Mouse (Mus musculus) forebrain, embryonic 10.5 days (tissue): Measurements from ENCODE around the gene Ptprh. TPM values are rescaled to one million over a fixed set of nuclear protein-coding genes. Genes with fewer than 3 reads are reported as not detected.
"Not testable (repeated sequence)": the region's sequence is repeated elsewhere in the genome, so short reads cannot be mapped to it uniquely, and the experiment has no call there.

ENCODE experiments used
- DNase-seq: peaks from one replicate; pipeline ENCODE4 v3.0.0-alpha.2; 2017; ENCODE audit warnings: low spot score; ENCODE audit errors: extremely low spot score
- H3K27ac ChIP-seq: fragments of 300-500 bp; sonication (generic); 2 replicates; pipeline ENCODE4 v1.5.1; 2016; ENCODE audit warnings: mild to moderate bottlenecking
- H3K27me3 ChIP-seq: fragments of 300-500 bp; sonication (generic); 2 replicates; pipeline ENCODE4 v1.6.1; 2016; ENCODE audit warnings: mild to moderate bottlenecking; ENCODE audit not compliant: poor library complexity, severe bottlenecking
- H3K36me3 ChIP-seq: fragments of 300-500 bp; sonication (generic); replicated peaks from 2 replicates; pipeline ENCODE4 v1.6.1; 2016; ENCODE audit warnings: mild to moderate bottlenecking, moderate library complexity
- H3K4me1 ChIP-seq: fragments of 300-500 bp; sonication (generic); 2 replicates; pipeline ENCODE4 v1.6.1; 2016
- H3K4me3 ChIP-seq: fragments of 300-500 bp; sonication (generic); 2 replicates; pipeline ENCODE4 v1.5.1; 2016; ENCODE audit warnings: mild to moderate bottlenecking, moderate library complexity
- H3K9me3 ChIP-seq: fragments of 300-500 bp; sonication (generic); 2 replicates; pipeline ENCODE4 v1.6.1; 2016; ENCODE audit warnings: mild to moderate bottlenecking, moderate library complexity
- WGBS: fragments of 180-500 bp; shearing (Covaris S2); methylation state at CpG from one replicate; pipeline ENCODE4 v1.1.7; 2016; 5-methylcytosine and 5-hydroxymethylcytosine counted together
- polyA plus RNA-seq: library from polyadenylated mRNA; unstranded; fragments of >200 nt; fragmentation: Nextera tagmentation; extraction: Ambion mirVana; gene quantifications from 2 replicates; pipeline ENCODE4 v1.2.1, GENCODE M21; 2016

Ptprh gene
- polyA plus RNA-seq, 1 experiment from 2014 or later = 0.06 TPM

- Histone ChIP-seq H3K4me3 (peak within 1 kb of the TSS; percentile 62), H3K4me1 (peaks cover 24% of the 10 kb centered on the region), H3K27me3 (peaks cover 40% of the 10 kb centered on the region), H3K9me3 (no peaks in the 10 kb centered on the region), H3K27ac (peak within 1 kb of the TSS; percentile 65; the same call in 1 of the 2 replicates), H3K36me3 (no peaks in the 10 kb centered on the region)
- peak; percentile 88 for DNase-seq
- 3% methylated on average over 28 of the region's 28 CpGs for WGBS
These were observed 71.7 kb downstream of the Ptprh start, which contains the start of gene Dnaaf3 for GRCm38 (mm10) chr7:4532005-4532729. Gene Dnaaf3 (minus strand): TSS chr7:4532453.

DNA sequence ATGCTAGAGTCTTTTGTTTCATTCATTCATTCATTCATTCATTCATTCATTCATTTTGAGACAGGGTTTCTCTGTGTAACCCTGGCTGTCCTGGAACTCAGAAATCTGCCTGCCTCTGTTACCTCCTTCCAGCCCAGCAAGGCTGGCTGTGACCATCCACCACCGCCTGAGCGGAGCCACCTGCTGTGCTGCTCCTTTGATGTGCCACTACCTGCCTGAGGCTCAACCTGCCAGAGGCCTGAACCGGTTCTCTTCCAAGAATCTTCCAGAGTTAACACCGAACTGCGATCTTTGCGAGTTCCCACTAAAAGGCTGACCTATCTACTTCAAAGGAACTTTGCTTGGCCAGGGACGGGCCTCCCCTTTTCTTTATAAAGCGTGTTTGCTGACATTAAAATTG lies 73.7 kb downstream of the Ptprh start:
- Histone ChIP-seq H3K27me3 (peaks cover 45% of the 10 kb centered on the region), H3K4me1 (peaks cover 39% of the 10 kb centered on the region)
- DNase-seq, H3K27ac ChIP-seq, H3K4me3 ChIP-seq, H3K9me3 ChIP-seq, H3K36me3 ChIP-seq: not testable (repeated sequence)
- WGBS = 55% methylated on average over 8 of the region's 8 CpGs

DNA sequence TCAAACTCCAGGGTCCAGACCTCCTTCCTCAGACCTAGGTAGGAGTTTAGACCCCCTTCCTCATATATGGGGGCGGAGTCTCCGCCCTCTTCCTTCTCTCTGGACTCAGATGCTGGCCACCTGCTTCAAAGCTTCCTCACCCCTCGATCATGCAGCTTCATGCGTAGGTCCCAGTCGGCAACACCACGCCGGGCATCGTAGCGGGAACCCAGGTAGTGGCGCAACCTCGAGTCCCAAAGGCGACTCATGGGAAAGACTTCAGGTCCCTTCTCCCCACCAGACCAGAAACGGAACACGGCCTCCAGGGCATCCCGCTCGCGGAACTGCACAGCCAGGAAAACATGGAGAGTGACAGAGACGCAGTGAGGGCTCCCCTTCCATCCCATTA lies 76.5 kb downstream of the Ptprh start:
- Histone ChIP-seq H3K27ac (no peak overlapping the region), H3K4me1 (peaks cover 32% of the 10 kb centered on the region), H3K27me3 (peaks cover 49% of the 10 kb centered on the region), H3K4me3 (peak overlapping the region; percentile 46), H3K36me3 (no peaks in the 10 kb centered on the region), H3K9me3 (no peaks in the 10 kb centered on the region)
- no peak for DNase-seq
- WGBS = 46% methylated on average over 18 of the region's 18 CpGs

- whole genome bisulfite sequencing = 23% methylated on average over 40 of the region's 40 CpGs
- Histone ChIP-seq H3K4me3 (peak overlapping the region; percentile 46), H3K9me3 (no peaks in the 10 kb centered on the region), H3K27me3 (peaks cover 55% of the 10 kb centered on the region), H3K4me1 (peaks cover 26% of the 10 kb centered on the region), H3K36me3 (no peaks in the 10 kb centered on the region), H3K27ac (peak overlapping the region; percentile 82)
- DNase-seq = peak; percentile 90
These were observed 77.2 kb downstream of the Ptprh start for GRCm38 (mm10) chr7:4526341-4527301.

- 68% methylated on average over 15 of the region's 15 CpGs for WGBS
- not testable (repeated sequence) for H3K36me3 ChIP-seq, H3K4me3 ChIP-seq, H3K9me3 ChIP-seq, H3K27ac ChIP-seq
- Histone ChIP-seq H3K4me1 (peaks cover 36% of the 10 kb centered on the region), H3K27me3 (peaks cover 56% of the 10 kb centered on the region)
- DNase-seq = peak; percentile 70
These were observed 79.5 kb downstream of the Ptprh start, which contains the start of gene Tnni3 for GRCm38 (mm10) chr7:4524212-4524922. Gene Tnni3 (minus strand): TSS chr7:4524229.

GRCm38 (mm10) chr7:4523205-4524130 lies 80.4 kb downstream of the Ptprh start:
- Histone ChIP-seq H3K27me3 (peaks cover 52% of the 10 kb centered on the region), H3K27ac (no peak overlapping the region), H3K4me1 (peaks cover 36% of the 10 kb centered on the region), H3K36me3 (no peaks in the 10 kb centered on the region), H3K9me3 (no peaks in the 10 kb centered on the region), H3K4me3 (no peak overlapping the region)
- no peak for DNase-seq
- 92% methylated on average over 33 of the region's 33 CpGs for WGBS

DNA sequence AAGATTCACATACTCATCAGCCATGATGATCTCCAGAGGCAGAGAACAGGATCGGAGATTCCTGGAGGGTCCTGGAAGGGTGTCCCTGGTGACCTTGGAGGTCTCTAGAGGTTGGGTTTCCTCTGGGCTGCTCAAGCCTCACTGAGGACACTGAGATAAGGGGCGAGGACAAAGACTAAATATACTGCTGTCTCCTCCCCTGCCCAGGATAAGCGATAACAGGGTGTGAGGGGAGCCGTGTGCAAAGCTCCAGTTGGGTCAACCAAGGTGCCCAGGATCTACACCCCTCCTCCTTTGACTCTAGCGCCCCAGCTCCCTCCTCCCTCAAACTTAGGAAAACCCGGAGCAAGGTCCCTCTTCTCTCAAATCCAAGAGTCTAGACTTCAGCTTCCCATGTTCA lies 81.5 kb downstream of the Ptprh start:
- Histone ChIP-seq H3K4me1 (peaks cover 30% of the 10 kb centered on the region), H3K36me3 (no peaks in the 10 kb centered on the region), H3K27ac (no peak overlapping the region), H3K27me3 (peaks cover 41% of the 10 kb centered on the region), H3K4me3 (no peak overlapping the region), H3K9me3 (no peaks in the 10 kb centered on the region)
- WGBS = 83% methylated on average over 6 of the region's 6 CpGs
- no peak for DNase-seq

DNA sequence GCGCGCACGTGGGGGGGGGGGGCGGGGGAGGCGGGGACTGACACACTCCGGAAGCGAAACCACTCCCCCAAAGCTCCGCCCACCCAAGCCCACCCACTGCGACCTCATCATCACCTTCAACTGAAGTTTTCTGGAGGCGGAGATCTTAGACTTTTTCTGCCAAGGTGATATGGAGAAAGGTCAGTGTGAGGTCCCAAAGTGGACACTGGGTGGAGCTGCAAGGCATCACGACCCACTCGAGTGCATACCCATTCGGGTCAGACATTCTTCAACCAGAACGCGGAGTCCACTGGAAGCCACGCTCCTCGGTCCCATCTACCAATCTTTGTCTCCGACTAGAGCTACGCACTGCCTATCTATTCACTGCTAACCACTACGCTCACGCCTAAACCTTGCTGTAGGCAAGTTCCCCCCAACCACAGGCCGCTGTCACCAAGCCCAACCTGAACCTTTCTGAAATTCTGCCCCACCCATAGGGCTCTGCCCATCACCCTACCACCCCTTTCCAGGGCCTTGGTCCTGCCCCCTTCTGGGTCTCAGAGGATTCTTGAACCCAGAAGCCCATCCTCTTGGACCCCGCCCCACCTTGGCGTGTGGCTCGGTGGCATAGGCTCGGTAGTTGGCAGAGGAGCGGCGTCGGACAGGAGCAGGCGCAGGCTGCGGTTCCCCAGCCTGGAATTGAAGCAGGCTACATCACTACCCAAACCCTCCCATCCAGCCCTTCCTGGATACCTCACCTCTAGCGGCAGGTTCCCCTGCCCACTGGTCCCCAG lies 82.4 kb downstream of the Ptprh start:
- peaks cover 34% of the 10 kb centered on the region for H3K27me3 ChIP-seq
- no peaks in the 10 kb centered on the region for H3K9me3 ChIP-seq
- peaks cover 28% of the 10 kb centered on the region for H3K4me1 ChIP-seq
- H3K27ac ChIP-seq = no peak overlapping the region
- no peaks in the 10 kb centered on the region for H3K36me3 ChIP-seq
- WGBS = 32% methylated on average over 32 of the region's 32 CpGs
- no peak for DNase-seq
- peak overlapping the region; percentile 41 for H3K4me3 ChIP-seq

DNA sequence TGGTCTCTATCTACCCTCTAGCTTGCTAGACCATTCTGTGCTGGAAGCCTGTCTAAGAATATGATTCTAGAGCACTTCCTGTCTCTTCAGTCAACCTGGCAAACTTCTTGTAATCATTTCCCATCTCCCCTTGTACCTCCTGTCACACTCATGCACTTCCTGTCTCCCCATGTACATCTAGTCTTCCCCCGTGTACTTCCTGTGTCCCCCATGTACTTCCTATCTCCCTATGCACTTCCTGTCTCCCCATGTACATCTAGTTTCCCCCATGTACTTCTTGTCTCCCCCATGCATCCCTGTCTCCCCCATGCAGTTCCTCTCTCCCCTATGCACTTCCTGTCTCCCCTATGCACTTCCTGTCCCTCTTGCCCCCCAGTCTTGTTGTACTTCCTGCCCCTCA lies 85.4 kb downstream of the Ptprh start:
- Histone ChIP-seq H3K4me3 (no peak overlapping the region), H3K4me1 (peaks cover 47% of the 10 kb centered on the region), H3K36me3 (no peaks in the 10 kb centered on the region), H3K27ac (no peak overlapping the region), H3K9me3 (peaks cover 4% of the 10 kb centered on the region; the same call in 1 of the 2 replicates), H3K27me3 (peaks cover 34% of the 10 kb centered on the region)
- WGBS = 83% methylated on average over 1 of the region's 1 CpGs
- DNase-seq = no peak

DNA sequence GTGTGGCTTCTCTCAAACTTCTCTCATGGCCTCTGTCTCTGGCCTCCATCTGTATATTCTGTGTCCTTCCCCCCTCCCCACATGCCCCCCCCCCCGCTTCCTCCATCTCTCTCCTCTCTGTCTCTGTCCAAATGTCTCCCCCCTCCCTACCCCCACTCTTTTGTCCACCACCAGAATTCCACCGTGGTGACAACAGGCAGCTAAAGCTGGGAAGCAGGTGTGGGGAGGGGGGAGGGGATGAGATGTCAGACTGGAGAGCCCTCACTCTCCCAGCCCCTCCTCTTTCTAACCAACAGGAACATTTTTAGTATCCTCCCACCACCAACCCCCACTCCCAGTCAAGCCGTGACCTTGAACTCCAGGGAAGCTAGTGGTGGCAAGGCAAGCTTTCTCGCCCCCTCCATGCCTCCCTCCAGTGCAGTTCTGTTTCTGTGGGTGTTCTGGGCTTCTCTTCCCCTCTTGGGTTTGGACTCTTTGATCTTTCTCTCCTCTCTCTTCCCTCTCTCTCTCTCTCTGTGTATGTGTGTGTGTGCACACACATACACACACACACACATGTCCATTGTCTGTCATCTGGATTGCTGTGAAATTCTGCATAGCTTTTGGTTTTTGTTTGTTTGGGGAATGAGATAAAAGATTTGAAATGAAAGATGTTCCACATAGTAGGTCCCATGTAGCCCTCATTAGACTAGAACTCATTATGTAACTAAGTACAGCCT lies 87.3 kb downstream of the Ptprh start, which contains the start of gene Tnnt1:
TSS of gene Tnnt1 (minus strand) at position 51 of the 719 bp plus-strand sequence.
- Histone ChIP-seq H3K4me1 (peaks cover 48% of the 10 kb centered on the region), H3K9me3 (peaks cover 4% of the 10 kb centered on the region; the same call in 1 of the 2 replicates), H3K27ac (peak within 1 kb of the TSS; percentile 48), H3K36me3 (no peaks in the 10 kb centered on the region), H3K4me3 (no peak within 1 kb of the TSS; the same call in 1 of the 2 replicates), H3K27me3 (peaks cover 22% of the 10 kb centered on the region)
- WGBS = 28% methylated on average over 4 of the region's 4 CpGs
- no peak for DNase-seq
